Mouse (Mus musculus) adrenal gland, postnatal 36 days (tissue): Measurements from ENCODE around the gene Hsp90ab1. TPM values are rescaled to one million over a fixed set of nuclear protein-coding genes. Genes with fewer than 3 reads are reported as not detected.

Experiments used
- DNase-seq, 2 experiments: peaks; one replicate each; pipeline ENCODE4 v3.0.0; 2021; ENCODE audit warnings: mixed read lengths in 1 of 2
- total RNA-seq, 2 experiments: library from RNA; stranded (reverse); gene quantifications; 2 replicates each; pipeline ENCODE4 v1.2.3; 2021

Hsp90ab1 gene
- total RNA-seq, 2 experiments from 2014 or later, result 1,888 to 2,360 TPM

DNA sequence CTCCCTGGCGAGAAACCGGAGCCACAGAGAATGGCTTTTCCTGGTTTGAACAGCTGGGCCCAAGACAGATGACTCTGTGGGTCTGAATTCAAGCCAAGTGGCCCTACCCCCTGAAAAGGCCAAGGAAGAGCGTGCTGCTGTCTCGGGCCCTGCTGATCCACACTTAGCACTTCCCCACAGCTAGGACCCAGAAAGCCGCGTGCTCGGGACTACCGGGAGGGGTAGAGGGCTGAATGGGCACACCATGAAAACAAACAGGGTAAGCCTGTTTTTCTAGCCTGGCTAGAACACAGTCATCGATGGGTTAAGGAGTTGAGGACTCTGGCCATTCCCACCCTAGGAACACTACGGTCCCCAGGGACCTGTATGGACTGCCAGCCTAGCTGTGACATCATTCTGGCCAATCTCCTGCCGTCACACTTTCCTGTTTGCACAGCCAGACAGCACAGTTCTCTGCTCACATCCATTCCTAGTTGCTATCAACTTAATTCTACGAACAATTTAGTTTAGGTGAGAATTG lies 7.9 kb upstream of the Hsp90ab1 start:
- DNase-seq, result peak; percentile 62

DNA sequence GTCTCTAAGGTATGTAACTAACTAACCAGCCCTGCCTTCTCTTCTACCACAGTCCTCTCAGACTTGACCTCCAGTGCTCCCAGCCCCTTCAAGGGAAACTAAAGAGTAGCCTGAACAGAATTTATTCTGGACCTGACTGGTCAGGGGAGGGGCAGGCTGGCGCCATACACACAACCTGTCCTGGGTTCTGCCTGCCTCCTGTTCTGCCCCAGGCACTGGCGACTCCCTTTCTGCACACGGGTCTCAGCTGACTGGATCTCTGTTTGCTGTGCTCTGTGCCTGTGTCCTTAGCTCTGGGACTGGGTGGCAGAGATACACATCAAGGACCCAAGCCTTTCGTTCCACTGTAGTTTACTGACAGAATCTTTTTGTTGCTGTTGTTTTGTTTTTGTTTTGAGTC lies 6.5 kb upstream of the Hsp90ab1 start:
- no peak for DNase-seq

DNA sequence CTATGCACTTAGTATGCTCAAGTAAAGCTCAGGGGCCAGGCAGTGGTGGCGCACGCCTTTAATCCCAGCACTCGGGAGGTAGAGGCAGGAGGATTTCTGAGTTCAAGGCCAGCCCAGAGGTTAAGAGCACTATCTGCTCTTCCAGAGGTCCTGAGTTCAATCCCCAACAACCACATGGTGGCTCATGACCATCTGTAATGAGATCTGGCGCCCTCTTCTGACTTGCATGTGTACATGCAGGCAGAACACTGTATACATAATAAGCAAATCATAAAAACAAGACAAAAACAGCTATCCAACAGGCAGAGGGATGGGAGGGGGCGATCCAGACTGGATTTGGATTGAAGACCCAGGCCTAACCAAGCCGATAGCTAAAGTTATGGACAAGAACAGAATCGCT lies 5.8 kb upstream of the Hsp90ab1 start:
- DNase-seq, result peak in 1 of 2 experiments; percentile 51

DNA sequence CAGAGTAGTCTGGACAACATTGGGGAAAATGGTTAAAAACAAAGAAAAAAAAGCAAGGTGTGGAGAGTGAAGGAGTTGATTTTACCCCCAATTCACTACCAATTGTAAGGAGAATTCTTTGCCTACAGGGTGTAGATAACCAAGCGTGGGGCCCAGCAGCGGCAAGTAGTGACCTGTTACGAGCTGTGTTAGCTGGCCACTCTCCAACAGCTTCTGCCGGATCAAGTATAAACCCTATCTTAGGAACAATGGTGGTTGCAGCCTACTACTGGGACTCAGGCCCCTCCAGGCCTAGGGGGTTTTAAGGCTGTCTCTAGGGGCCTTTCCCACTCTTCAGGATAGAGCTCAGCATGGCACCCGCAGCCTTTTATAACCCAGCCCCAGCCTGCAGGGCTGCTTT lies 5.2 kb upstream of the Hsp90ab1 start:
- DNase-seq, result no peak

DNA sequence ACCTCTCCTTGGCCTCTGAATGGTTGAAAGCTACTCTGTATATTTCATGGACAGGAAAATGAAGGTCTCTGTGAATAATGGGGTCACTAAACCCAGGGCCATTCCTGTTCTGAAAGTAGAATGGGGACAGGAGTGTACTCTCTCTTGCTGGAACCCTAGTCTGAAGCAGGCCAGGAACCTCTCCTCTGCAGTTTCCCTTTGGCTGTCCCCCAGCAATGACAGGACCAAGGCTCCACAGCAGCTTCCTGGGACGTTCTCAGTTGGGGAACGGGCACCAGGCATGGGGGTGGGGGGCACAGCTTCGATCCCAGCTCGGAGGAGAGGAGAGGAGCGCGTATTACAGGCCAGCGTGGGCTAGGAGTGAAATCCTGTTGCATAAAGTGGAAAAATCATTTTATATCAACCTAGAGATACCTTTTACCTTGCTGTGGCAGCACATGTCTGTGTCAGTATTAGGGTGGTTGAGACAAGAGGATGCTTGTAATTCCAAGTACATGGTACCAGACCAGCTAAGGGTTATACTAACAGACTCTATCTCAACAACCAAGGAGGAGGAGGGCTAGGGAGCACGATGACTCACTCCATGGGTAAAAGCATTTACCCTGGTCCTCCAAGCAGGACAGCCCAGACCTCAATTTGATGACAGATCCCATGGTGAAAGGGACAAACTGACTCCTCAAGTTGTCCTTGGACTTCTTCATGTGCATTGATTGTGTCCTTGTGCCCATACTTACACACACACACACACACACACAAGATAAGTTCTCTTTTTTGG lies 2.2 kb upstream of the Hsp90ab1 start:
- no peak for DNase-seq

DNA sequence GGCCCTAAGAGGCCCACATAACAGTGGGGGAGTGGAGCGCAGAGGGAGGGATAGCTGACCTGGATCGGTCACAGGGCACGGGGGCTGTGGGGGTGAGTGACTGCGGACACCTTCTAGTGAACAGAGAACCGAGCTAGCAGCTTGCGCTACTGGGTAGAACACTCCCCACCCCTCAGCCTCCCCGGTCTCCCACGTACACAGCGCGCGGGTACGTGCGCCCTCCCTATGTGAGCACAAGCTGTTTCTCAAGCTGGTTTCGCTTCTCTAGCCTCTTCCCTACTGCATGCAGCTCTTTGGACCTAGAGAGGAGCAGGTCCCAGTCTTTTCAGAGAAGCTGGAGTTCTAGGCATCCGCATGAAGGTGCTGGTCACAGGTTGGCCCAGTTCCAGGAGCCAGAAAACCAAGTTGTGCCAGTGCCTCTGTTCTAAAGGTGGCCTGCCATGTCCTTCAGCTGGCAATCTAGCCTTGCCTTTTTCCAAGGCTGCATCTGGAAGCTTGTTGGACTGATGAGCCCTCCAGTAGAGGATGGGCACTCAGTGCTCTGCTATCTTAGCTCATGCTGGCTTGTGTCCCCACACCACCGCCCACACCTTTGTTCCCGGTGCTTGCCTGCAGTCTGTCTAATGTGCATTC lies 1.2 kb upstream of the Hsp90ab1 start:
- DNase-seq, result peak; percentile 84 to 86

DNA sequence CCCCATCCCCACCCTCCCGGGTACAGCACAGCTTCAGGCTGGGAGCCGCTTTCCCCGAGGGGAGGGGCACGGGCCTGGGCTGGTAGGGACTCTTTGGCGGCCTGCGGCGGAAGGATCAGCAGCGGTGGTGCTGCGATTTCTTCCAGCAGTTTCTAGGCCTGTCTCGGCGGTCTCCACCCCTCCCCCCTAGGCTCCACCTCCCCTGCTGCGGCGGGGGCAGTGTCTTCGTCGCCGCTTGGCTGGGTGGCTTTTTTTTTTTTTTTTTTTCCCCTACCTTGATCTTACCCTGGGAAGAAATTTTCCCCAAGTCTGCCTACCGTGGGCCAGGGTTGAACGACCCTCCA lies 681 bp upstream of the Hsp90ab1 start:
- DNase-seq, result peak; percentile 97 to 99

DNA sequence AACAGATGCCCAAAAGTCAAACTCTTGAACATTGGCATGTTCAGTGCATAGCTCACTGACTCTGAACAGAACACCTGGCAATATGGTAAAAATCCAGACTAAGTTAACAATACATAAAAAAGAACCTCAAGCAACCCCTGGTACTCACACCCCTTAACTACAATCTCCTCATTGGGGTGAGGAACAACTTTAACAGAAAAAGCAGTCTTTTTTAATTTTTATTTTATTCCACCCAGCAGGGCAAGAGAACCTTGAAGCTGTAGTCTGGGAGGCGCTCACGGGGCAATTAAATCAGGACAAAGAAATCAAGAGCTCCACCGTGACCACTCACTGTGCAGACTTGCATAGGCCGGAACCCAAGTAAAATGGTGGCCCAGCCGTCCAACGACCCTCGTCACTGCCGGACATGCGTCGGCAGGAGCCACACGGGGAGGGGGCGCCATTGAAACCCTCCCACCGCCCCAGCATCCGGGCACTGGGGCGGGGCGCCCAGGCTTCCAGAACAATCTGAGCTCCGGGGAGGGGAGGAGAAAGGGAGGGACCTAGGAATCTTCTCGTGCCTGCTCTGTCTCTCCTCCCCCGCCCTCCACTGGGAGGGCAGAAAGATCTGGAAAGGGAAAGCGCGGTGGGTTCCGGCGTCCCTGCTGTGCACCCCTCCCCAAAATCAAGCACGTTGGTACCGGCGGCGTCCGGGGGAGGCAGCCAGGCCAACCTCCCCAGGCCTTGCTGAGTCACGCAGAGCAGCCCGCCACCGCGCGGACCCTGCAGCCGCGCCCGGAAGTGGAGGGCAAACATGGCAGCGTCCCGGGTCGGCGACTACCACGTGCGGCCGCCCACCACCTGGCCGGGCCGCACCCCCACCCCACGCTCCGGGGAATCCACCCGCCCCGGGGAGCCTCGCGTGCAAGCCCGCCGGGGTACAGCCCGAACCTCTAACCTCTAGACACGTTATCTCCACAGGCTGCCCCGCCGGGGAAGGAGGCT lies 676 bp downstream of the Hsp90ab1 start:
- DNase-seq, result peak; percentile 83 to 88

DNA sequence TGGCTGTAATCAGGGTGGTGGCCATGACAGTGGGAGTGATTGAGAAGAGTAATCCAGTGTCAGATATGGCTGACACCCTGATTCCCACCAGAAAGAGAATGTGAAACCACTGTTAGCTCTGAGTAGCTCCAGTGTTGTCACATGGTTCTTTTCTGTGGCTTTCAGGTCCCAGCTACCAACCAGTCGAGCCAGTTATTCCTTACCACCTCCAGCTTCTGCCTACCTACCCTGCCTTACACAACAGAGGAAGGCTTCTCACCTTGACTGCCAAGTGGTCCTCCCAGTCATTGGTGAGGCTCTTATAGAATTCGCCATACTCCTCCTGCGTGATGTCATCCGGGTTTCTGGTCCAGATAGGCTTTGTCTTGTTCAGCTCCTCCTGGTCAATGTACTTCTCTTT lies 3.1 kb downstream of the Hsp90ab1 start:
- no peak for DNase-seq

DNA sequence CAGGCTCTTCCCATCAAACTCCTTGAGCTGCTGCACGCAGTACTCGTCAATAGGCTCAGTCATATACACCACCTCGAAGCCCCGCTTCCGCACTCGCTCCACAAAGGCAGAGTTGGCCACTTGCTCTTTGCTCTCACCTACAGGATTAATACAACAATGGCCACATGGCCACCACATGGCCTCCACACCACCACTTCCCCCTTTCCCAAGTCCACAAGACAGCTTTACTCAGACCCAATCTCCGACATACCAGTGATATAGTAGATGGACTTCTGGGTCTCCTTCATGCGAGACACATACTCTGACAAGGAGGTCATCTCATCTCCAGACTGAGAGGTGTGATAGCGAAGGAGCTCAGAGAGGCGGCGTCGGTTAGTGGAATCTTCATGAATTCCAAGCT lies 4.1 kb downstream of the Hsp90ab1 start:
- DNase-seq, result no peak

DNA sequence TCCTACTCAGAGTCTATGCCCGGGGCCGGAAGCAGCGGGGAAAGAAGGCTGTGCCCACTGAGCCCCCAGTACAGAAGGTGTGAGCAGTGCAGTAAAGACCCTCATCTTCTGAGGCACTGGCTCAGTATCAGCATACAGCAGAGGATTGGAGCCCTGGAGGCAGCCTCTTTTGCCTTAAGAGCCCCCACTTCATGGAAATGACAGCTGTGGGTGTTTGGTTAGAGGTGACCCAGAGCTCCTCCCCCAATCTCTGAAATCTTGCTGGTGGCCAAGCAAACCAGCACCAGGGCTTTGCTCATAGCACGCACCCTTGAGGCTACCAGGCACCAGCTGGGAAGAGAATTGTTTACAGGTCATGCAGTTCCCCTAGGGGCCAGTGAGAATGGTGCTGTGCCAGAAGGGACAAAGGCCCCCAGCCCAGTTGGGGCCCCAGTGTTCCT lies 5.9 kb downstream of the Hsp90ab1 start:
- no peak for DNase-seq

DNA sequence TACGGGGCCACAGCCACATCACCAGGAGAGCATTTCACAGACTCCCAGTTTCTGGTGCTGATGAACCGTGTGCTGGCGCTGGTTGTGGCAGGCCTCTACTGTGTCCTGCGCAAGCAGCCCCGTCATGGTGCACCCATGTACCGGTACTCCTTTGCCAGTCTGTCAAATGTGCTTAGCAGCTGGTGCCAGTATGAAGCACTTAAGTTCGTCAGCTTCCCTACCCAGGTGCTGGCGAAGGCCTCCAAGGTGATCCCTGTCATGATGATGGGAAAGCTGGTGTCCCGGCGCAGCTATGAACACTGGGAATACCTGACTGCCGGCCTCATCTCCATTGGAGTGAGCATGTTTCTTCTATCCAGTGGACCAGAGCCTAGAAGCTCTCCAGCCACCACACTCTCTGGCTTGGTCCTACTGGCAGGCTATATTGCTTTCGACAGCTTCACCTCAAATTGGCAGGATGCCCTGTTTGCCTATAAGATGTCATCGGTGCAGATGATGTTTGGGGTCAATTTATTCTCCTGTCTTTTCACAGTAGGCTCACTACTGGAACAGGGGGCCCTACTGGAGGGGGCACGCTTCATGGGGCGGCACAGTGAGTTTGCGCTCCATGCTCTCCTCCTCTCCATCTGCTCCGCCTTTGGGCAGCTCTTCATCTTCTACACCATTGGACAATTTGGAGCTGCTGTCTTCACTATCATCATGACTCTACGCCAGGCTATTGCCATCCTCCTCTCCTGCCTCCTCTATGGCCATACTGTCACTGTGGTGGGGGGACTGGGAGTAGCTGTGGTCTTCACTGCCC lies 6.5 kb downstream of the Hsp90ab1 start:
- no peak for DNase-seq

DNA sequence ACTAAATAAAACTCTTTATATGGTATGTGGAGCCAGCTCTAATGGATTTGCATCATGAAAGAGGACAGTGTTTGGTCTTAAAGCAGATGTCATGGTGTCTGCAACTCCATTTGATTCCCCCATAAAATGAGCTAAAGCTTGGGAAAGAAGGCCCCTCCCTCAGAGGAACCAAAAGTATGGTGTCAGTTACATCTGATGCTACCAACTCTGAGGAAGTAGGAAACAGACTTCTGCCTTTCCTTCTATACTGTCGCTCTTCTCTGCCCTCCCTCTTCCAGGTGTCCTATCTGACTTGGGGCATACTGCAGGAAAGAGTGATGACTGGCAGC lies 7.1 kb downstream of the Hsp90ab1 start:
- DNase-seq, result no peak

DNA sequence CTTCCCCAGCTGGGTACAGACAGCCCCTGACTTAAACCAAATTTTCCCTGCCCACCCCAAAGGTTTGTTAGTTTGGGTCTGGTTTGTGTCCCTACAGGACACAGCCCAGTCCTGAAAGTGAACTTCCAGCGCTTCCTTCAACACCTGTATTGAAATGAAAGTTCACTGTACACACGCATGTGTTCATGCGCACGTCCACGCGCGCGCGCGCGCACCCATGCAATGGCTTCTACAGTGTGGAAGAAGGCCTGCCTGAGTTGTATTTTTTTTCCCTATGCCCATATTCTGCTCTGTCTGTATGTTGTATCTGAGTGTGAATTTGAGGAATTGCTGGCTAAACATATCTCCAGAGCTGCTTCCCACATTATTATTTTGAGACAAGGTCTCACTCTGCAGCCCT lies 8.0 kb downstream of the Hsp90ab1 start:
- no peak for DNase-seq

DNA sequence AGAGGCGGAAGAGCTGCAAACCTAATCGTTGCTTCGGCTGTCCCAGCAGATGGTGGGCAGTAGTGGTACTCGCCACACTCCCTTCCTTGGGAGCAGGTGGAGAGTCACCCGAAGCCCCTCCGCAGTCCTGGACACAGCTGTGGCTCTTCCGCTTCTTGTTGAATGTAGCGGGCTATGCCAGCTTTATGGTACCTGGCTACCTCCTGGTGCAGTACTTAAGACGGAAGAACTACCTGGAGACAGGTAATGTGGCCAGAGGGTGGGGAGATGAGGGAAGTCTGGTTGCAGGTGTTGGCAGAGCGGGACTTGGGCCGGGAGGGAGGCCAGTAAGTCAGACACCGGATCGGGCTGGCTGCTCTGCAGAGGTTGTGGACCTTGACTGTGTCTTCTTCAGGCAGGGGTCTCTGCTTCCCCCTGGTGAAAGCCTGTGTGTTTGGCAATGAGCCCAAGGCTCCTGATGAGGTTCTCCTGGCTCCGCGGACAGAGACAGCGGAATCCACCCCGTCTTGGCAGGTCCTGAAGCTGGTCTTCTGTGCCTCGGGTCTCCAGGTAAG lies 8.5 kb downstream of the Hsp90ab1 start:
- no peak for DNase-seq

DNA sequence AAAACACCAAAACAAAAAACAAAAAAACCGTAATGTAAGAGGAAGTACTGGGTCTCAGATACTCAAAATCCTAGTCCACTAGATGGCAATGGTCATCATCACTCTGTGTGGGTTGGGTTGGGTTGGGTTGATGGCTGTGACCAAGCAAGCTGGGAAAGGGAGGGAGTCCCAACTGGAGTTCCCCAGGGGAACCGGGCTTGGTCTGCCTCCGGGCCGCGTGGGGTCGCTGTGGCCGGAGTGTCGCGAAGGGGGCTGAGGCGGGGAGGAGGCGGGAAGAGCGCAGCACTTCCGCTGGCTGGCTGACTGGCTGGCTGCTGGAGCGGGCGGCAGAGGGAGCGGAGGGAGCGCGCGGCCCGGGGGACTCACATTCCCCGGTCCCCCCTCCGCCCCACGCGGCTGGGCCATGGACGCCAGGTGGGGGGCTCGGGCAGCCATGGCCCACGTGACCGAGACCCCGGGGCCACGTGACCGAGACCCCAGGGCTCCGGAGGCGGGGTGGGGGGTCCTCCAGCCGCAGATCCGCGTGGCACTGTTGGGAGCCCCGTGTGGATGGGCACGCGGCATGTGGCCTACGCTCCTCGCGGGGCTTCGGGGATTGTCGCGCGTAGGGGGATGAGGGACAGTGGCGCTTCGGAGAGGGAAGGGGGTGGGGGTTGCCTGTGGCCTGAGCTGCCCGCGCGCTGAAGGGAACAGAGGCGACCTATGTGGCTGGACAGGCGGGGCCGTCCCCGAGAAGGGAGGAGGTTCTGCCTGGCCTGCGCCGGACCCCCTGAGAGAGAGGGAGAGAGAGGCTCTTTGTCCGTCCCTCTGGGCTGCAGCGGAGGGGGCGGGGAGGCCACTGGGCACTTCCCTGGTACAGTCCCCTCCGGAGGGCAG lies 9.2 kb downstream of the Hsp90ab1 start, which contains the start of gene Slc35b2:
Slc35b2 (plus strand) TSS at position 220 of the 876 bp plus-strand sequence.
- peak; percentile 97 to 98 for DNase-seq

DNA sequence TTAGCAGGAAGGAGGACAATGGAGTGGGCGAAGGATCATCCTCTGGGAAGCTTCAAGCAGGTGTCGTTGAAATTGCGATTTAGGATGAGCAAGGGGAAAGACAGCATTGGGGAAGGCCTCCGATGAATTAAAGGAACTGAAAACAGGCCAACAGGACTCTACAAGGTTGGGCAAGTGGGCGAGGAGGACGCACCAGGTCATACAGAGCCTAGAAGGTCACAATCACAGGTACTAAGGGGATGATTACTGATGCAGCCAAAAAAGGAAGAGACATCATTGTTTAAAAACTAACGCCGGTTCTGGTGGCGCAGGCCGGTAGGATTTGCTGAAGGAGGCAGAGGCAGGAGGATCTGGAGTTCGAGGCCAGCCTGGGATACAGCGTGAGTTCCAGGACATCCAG lies 9.9 kb downstream of the Hsp90ab1 start:
- no peak for DNase-seq

DNA sequence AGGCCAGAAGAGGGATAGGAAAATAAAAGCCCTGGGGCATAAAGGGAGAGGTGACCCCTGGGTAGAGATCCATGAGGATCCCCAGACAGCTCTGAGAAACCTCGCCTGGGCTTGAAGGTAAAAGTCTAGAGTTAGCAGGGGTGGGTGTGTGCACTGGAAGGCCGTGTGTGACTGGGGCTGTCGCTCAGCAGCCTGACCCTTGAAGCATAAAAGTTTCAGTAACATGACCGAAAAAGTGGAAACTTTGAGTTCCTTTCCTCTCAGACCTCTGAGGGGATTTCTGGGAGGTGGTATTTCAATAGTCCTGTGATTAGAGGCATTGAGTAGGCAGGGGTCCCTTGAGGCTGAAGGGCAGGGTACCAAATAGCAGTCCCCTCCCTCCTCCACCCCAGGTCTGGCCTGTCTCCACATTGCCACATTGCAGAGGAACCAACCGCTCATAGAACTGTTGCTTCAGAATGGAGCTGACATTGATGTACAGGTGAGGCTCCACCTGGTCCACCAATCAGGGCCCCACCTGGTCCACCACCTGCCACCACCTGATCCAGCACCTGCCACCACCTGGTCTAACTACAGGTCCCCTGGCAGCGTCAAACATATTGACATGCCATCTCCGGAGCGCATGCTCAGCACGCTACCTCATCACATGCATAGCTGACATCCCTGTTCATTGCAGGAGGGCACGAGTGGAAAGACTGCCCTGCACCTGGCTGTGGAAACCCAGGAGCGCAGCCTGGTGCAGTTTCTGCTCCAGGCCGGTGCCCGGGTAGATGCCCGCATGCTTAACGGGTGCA lies 13.1 kb downstream of the Hsp90ab1 start:
- no peak for DNase-seq
